Mouse (Mus musculus) midbrain, embryonic 12.5 days (tissue): ENCODE results near the gene Scamp2. TPM values are rescaled to one million over a fixed set of nuclear protein-coding genes. Genes with fewer than 3 reads are reported as not detected.

Experiments
- ATAC-seq: fragments of 200-750 bp; cut with Nextera tagmentation; 2 replicates; pipeline ENCODE4 v1.8.0; 2017; ENCODE audit warnings: low read depth, moderate TSS enrichment, moderate library complexity; ENCODE audit not compliant: low FRiP score
- H3K27ac ChIP-seq: fragments of 300-500 bp; sonication (generic); replicated peaks from 2 replicates; pipeline ENCODE4 v1.5.1; 2016; ENCODE audit warnings: mild to moderate bottlenecking
- H3K27me3 ChIP-seq: fragments of 300-500 bp; sonication (generic); 2 replicates; pipeline ENCODE4 v1.6.1; 2016; ENCODE audit warnings: mild to moderate bottlenecking
- H3K36me3 ChIP-seq: fragments of 300-500 bp; sonication (generic); 2 replicates; pipeline ENCODE4 v1.6.1; 2016
- H3K4me1 ChIP-seq: fragments of 300-500 bp; sonication (generic); 2 replicates; pipeline ENCODE4 v1.6.1; 2016
- H3K4me2 ChIP-seq: fragments of 300-500 bp; sonication (generic); replicated peaks from 2 replicates; pipeline ENCODE4 v1.6.1; 2016; ENCODE audit warnings: mild to moderate bottlenecking, moderate library complexity
- H3K4me3 ChIP-seq: fragments of 300-500 bp; sonication (generic); 2 replicates; pipeline ENCODE4 v1.5.1; 2016; ENCODE audit warnings: mild to moderate bottlenecking
- H3K9ac ChIP-seq: fragments of 300-500 bp; sonication (generic); replicated peaks from 2 replicates; pipeline ENCODE4 v1.6.1; 2016; ENCODE audit warnings: mild to moderate bottlenecking, moderate library complexity
- H3K9me3 ChIP-seq: fragments of 300-500 bp; sonication (generic); 2 replicates; pipeline ENCODE4 v1.6.1; 2016; ENCODE audit warnings: mild to moderate bottlenecking
- WGBS: fragments of 180-500 bp; shearing (Covaris S2); methylation state at CpG from one replicate; pipeline ENCODE4 v1.1.7; 2016; 5-methylcytosine and 5-hydroxymethylcytosine counted together
- polyA plus RNA-seq: library from polyadenylated mRNA; unstranded; fragments of >200 nt; fragmentation: Nextera tagmentation; extraction: Ambion mirVana; gene quantifications from 2 replicates; pipeline ENCODE4 v1.2.1, GENCODE M21; 2016

Gene Scamp2
- polyA plus RNA-seq, 1 experiment from 2014 or later = 62.6 TPM

DNA sequence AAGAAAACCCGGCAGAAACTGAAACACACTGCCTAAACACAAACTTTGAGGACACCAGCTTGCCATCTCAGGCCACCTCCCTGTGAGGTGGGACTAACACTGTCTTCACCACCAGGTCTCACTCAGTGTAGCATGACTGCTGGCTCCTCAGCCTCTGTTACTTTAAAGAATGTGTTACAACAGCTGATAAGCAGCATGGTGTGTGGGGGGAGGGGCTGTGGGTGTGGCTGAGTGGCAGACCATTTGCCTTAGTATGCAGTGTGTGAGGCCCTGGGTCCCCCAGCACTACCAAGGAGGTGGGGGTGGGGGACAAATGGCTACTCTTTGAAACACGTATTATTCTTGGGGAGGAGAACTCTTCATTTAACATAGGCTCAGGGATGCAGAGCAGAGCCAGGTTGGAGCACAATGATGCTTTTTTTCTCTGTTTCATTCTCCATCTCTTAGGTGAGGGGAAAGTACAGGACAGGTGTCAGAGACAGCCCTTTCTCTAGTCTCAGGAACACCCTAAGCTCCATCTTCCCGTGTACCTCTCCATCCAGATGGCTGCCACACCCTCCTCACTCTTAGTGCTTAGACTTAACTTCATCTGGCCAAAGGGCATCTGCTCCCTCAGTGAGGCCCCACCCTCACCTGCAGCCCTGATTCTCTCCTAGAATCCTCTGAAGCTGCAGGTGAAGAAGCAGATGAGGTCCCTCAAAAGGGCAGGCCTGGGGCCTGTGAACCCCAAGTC lies 40.0 kb downstream of the Scamp2 start:
- H3K27me3 ChIP-seq = peaks cover 9% of the 10 kb centered on the region
- H3K36me3 ChIP-seq = no peaks in the 10 kb centered on the region
- H3K9me3 ChIP-seq = no peaks in the 10 kb centered on the region
- WGBS = 7% methylated on average over 3 of the region's 3 CpGs
- no peak overlapping the region for H3K4me3 ChIP-seq
- H3K27ac ChIP-seq = no peak overlapping the region
- ATAC-seq = no peak
- no peak overlapping the region for H3K4me2 ChIP-seq
- H3K9ac ChIP-seq = no peak overlapping the region
- H3K4me1 ChIP-seq = peaks cover 40% of the 10 kb centered on the region

DNA sequence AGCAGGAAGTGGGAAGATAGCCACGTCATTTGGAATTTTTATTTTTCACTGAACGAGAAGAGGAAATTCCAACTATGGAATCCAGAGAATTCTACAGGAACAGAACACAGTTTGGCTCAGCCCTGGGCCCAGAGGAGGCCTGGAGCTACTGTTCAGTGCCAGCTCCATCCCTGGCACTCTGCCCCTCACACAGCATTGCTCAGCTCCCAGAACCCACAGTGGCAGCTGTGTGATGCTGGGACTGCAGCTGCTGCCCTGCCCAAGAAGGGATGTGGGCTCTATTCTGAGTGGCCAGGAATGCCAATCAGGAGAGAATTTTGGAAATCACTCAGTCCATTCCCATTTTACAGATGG lies 40.6 kb downstream of the Scamp2 start:
- WGBS = 65% methylated on average over 2 of the region's 2 CpGs
- H3K4me1 ChIP-seq = peaks cover 45% of the 10 kb centered on the region
- no peak for ATAC-seq
- no peak overlapping the region for H3K9ac ChIP-seq
- no peak overlapping the region for H3K27ac ChIP-seq
- H3K27me3 ChIP-seq = peaks cover 15% of the 10 kb centered on the region
- H3K4me3 ChIP-seq = no peak overlapping the region
- H3K36me3 ChIP-seq = no peaks in the 10 kb centered on the region
- H3K9me3 ChIP-seq = no peaks in the 10 kb centered on the region
- H3K4me2 ChIP-seq = no peak overlapping the region

DNA sequence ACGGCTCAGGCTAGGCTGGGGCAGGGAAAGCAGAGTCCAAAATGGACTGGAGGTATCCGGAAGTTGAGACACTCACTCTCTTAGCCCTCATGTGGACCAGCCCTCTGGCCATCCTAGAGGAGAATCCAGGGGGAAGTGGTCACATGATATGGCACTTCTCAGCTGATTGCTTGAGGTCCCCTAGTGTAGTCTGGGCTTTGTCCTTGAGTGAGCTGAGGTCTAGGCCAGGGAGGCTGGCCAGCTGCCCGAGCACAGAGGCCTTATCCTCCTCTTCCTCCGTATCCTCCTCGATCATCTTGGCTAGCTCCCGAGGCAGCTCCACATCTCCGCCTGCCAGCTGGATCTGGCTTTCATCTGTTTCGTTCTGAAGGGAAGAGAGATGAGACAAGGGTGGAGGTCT lies 41.4 kb downstream of the Scamp2 start:
- WGBS = 72% methylated on average over 8 of the region's 8 CpGs
- no peak overlapping the region for H3K9ac ChIP-seq
- no peaks in the 10 kb centered on the region for H3K9me3 ChIP-seq
- H3K27ac ChIP-seq = no peak overlapping the region
- no peak overlapping the region for H3K4me2 ChIP-seq
- H3K36me3 ChIP-seq = no peaks in the 10 kb centered on the region
- H3K4me1 ChIP-seq = peaks cover 50% of the 10 kb centered on the region
- H3K4me3 ChIP-seq = no peak overlapping the region
- no peak for ATAC-seq
- peaks cover 22% of the 10 kb centered on the region for H3K27me3 ChIP-seq

DNA sequence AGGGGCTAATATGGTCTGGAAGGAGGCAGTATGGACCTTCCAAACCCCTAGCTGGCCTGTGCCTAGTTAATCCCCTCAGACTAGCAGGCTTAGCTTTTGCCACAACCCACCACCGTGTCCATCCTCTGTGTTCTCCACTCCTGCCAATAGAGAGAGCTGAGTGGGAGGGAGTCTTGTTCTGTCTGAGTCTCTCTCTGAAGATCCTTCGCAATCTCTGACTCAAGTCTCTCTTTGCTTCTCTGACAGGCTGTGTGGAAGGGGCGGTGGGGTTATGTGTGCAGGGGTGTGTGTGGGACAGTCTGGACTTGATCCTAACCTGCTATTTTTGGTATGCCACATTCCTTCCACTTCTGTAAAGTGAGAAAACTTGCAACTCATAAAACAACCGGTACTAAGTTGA lies 44.1 kb downstream of the Scamp2 start:
- H3K36me3 ChIP-seq = no peaks in the 10 kb centered on the region
- H3K27ac ChIP-seq = no peak overlapping the region
- H3K4me1 ChIP-seq = peaks cover 26% of the 10 kb centered on the region
- H3K4me3 ChIP-seq = no peak overlapping the region
- H3K27me3 ChIP-seq = peaks cover 26% of the 10 kb centered on the region
- WGBS = 66% methylated on average over 4 of the region's 4 CpGs
- H3K9me3 ChIP-seq = no peaks in the 10 kb centered on the region
- no peak overlapping the region for H3K9ac ChIP-seq
- ATAC-seq = no peak
- H3K4me2 ChIP-seq = no peak overlapping the region

DNA sequence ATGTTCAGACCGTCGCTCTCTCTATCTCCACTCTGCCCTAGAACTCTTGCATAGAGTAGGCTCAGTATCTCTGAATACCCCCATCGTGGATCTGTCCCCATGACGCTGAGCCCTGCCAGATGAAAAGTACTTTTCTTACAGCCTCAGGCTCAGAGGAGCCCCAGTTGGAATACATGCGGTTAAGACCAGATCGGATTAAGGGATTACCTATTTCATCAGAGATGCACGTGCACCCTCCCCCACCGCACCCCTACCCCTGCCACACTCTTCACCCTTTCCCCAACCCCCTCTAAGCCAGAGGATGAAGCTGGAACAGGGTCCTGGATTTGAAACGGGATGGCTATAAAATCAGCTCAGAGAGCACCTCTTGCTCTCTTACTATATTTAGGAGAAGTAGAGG lies 44.8 kb downstream of the Scamp2 start:
- WGBS = 5% methylated on average over 9 of the region's 9 CpGs
- H3K27me3 ChIP-seq = peaks cover 26% of the 10 kb centered on the region
- H3K9me3 ChIP-seq = no peaks in the 10 kb centered on the region
- no peaks in the 10 kb centered on the region for H3K36me3 ChIP-seq
- peaks cover 21% of the 10 kb centered on the region for H3K4me1 ChIP-seq
- no peak for ATAC-seq
- no peak overlapping the region for H3K9ac ChIP-seq
- H3K4me3 ChIP-seq = no peak overlapping the region
- no peak overlapping the region for H3K27ac ChIP-seq
- H3K4me2 ChIP-seq = peak overlapping the region; percentile 43; the same call in 1 of the 2 replicates

DNA sequence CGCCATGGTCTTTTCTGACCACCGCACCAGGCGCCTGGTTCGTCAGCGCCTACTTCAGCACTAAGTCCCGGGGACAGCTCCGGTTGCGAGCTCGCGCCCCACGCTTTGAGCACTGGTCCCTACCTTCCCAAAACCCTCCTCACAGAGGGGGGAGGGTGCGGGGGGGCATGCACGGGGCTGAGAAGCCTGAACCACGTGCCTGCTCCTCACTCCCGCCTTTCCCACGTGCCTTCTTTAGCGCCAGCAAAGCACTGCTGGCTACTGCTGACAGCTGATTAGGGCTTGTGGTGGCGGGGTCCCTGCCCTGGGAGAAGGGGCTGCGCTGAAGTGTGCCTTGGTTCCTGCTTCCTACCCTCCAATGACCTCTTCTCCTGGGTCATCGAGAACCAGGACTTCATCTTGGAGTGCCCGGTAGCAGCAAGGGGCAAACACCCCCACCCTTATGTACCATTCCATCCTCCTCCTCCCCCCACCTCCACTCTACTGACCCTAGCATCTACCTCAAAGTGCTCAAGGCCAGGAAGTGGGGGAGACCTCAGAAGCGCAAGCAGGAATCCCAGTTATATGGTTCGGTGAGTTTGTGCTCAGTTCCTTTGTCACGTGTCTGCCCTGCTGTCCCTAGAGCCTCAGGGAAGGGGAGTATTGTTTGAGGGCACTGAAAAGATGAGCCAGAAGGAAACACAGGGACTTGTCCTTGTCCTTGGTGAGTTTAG lies 45.6 kb downstream of the Scamp2 start, which contains the start of gene Cplx3:
Gene Cplx3 (minus strand): TSS at position 143 of the 713 bp plus-strand sequence.
- H3K9ac ChIP-seq = no peak within 1 kb of the TSS
- 5% methylated on average over 24 of the region's 24 CpGs for WGBS
- H3K27ac ChIP-seq = no peak within 1 kb of the TSS
- H3K4me3 ChIP-seq = 0 out of 2 replicates have a peak within 1 kb of the TSS, but pooled peaks have one; percentile 20
- H3K4me2 ChIP-seq = peak within 1 kb of the TSS; percentile 43
- H3K4me1 ChIP-seq = peaks cover 18% of the 10 kb centered on the region
- no peaks in the 10 kb centered on the region for H3K36me3 ChIP-seq
- ATAC-seq = peak; percentile 30; the same call in 1 of the 2 replicates
- H3K27me3 ChIP-seq = peaks cover 26% of the 10 kb centered on the region
- H3K9me3 ChIP-seq = no peaks in the 10 kb centered on the region

DNA sequence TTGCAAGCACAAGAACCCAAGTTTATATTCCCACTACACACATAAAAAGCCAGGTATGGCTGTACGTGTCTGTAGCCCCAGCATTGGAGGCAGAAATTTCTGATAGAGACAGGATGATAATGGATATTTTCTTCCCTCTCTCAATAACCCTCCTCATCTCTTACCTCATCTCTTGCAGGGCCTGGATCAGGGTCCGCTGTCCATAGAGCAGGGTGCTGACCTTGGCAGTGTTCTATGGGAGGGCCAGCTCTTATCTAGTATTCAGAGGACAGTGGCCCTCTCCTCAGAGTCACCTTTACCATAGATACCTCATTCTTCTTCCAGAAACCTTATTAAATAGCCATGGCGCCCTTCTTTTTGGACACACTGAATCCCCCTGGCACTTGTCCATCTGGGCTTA lies 49.1 kb downstream of the Scamp2 start:
- no peak for ATAC-seq
- H3K4me1 ChIP-seq = peaks cover 18% of the 10 kb centered on the region
- WGBS = 76% methylated on average over 3 of the region's 3 CpGs
- no peak overlapping the region for H3K9ac ChIP-seq
- no peaks in the 10 kb centered on the region for H3K36me3 ChIP-seq
- H3K4me2 ChIP-seq = no peak overlapping the region
- peaks cover 22% of the 10 kb centered on the region for H3K27me3 ChIP-seq
- no peak overlapping the region for H3K27ac ChIP-seq
- H3K9me3 ChIP-seq = no peaks in the 10 kb centered on the region
- H3K4me3 ChIP-seq = no peak overlapping the region

DNA sequence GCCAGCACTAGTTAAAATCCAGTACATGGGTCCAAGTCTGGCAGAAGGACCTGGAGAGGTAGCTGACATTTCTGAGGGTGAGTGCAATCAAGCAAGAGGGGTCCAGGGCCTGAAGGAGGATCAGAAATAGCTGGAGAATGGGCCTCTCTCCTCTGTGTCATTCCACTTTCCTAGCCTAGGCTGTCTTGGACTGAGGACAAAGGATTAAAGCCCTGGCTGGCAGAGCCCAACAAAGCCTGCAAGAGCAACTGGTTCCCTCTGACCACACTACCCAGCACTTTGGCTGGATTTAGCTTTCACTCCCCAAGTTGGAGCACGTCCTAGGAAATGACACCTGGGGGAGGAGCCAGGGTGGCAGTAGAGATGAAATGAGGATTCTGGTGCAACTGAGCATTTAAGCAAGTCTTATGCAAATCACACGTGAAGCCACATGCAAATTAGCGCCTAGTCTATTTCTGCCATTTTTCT lies 49.6 kb downstream of the Scamp2 start:
- no peak for ATAC-seq
- no peaks in the 10 kb centered on the region for H3K36me3 ChIP-seq
- H3K9me3 ChIP-seq = no peaks in the 10 kb centered on the region
- H3K4me1 ChIP-seq = peaks cover 18% of the 10 kb centered on the region
- H3K27ac ChIP-seq = no peak overlapping the region; the same call in 1 of the 2 replicates
- no peak overlapping the region for H3K9ac ChIP-seq
- WGBS = 50% methylated on average over 3 of the region's 3 CpGs
- peaks cover 20% of the 10 kb centered on the region for H3K27me3 ChIP-seq
- no peak overlapping the region for H3K4me2 ChIP-seq
- no peak overlapping the region for H3K4me3 ChIP-seq

DNA sequence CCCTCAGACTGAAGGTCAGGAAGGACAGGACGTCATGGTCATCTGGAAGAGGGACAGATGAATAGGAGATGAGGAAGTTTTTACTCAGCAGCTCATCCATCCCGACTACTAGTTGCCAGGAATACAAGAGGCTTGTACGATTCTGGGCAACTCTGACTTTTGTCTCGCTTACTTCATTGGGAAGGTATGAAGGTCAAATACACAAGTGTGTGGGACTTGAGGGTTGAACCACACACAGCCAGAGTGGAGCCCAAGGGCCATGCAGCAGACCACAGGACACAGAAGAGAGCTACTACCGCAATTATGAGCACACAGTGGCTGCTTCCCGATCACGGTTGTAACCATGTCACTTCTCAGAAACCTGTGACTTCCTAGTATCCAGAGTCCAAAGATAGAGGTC lies 51.8 kb downstream of the Scamp2 start:
- H3K9me3 ChIP-seq = no peaks in the 10 kb centered on the region
- no peak overlapping the region for H3K4me3 ChIP-seq
- peaks cover 5% of the 10 kb centered on the region for H3K4me1 ChIP-seq
- no peak overlapping the region for H3K27ac ChIP-seq
- 85% methylated on average over 7 of the region's 7 CpGs for WGBS
- no peak overlapping the region for H3K4me2 ChIP-seq
- H3K27me3 ChIP-seq = no peaks in the 10 kb centered on the region; the same call in 1 of the 2 replicates
- no peaks in the 10 kb centered on the region for H3K36me3 ChIP-seq
- no peak for ATAC-seq
- H3K9ac ChIP-seq = no peak overlapping the region

DNA sequence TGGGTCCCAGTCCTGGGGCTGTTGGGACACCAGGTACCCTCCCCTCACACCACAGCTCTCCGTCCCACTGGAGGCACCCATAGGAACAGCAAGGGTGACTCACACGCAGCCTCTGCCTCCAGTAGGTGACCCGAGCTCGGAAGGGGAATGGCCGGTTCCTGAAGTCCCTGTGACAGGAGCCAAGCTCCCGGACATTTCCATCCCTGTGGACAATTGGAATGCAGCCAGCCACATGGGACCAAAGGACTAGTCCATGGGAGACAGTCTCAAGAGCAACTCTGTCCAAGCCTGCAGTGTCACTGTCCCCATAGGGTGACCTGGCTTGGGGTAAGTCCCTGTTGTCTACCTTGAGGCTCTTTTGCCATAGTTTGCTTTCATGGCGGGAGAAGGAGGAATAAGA lies 53.2 kb downstream of the Scamp2 start:
- H3K9me3 ChIP-seq = no peaks in the 10 kb centered on the region
- H3K9ac ChIP-seq = no peak overlapping the region
- no peaks in the 10 kb centered on the region for H3K27me3 ChIP-seq
- no peaks in the 10 kb centered on the region for H3K36me3 ChIP-seq
- peaks cover 5% of the 10 kb centered on the region for H3K4me1 ChIP-seq
- 86% methylated on average over 7 of the region's 7 CpGs for WGBS
- ATAC-seq = no peak
- H3K4me2 ChIP-seq = no peak overlapping the region
- no peak overlapping the region for H3K4me3 ChIP-seq
- H3K27ac ChIP-seq = no peak overlapping the region

DNA sequence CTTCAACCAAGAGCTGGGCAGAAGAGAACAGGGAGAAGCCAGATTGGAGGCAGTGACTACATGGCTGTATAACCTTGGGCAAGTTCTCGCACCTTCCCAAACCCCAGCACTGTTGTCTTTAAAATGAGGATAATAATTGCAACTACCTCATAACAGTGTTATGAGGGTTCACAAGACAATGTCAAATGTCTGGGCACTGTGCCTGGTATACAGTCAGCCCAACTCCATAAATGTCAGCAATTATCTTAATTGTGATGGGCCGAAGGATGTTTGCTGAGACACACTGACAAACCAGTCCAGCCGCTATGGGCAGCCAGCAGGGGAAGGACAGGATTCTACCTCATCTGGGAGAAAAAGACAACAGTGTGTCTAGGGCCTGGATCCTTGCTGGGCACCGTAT lies 54.0 kb downstream of the Scamp2 start:
- no peaks in the 10 kb centered on the region for H3K27me3 ChIP-seq
- WGBS = 84% methylated on average over 4 of the region's 4 CpGs

DNA sequence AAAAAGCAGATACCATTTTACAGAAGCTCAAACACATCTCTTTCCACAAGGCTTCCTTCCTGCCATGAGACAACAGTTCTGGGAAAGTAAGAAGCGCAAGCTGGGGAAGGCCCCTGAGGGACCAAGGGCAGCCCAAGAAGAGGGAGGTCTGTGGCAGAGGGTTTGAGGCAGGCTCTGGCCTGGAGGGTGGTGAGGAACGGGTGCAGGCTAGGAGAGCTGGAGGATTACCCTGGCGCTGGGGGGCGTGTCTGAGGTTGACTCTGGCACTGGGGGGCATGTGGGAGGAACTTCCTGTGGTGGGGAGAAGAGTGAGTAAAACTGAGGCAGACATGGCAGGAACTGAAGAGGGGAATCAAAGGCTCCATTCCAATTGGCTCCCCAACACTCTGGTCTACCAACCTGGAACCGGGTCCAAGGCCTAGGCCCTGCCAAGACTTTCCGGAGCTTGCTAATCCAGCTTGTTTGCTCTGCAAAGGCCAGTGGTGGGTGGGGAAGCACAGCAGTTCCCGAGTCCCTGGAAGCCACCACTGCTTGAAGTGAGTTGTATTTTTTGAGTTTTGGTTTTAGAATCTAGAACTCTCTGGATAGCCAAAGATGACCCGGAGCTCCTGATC lies 56.9 kb downstream of the Scamp2 start:
- ATAC-seq = no peak
- Histone ChIP-seq H3K27me3 (no peaks in the 10 kb centered on the region), H3K4me2 (no peak overlapping the region), H3K4me3 (no peak overlapping the region), H3K4me1 (no peaks in the 10 kb centered on the region; the same call in 1 of the 2 replicates), H3K9me3 (no peaks in the 10 kb centered on the region), H3K36me3 (no peaks in the 10 kb centered on the region), H3K27ac (no peak overlapping the region), H3K9ac (no peak overlapping the region)
- WGBS = 76% methylated on average over 8 of the region's 8 CpGs

More for the DNA sequence above, 54.0 kb downstream of the Scamp2 start:
- H3K4me1 ChIP-seq = peaks cover 5% of the 10 kb centered on the region
- no peak for ATAC-seq
- H3K27ac ChIP-seq = no peak overlapping the region
- no peak overlapping the region for H3K4me2 ChIP-seq
- no peaks in the 10 kb centered on the region for H3K36me3 ChIP-seq
- no peak overlapping the region for H3K4me3 ChIP-seq
- no peaks in the 10 kb centered on the region for H3K9me3 ChIP-seq
- no peak overlapping the region for H3K9ac ChIP-seq
